8 mouse cellular contexts compared by ENCODE assay signal in the genomic region with DNA sequence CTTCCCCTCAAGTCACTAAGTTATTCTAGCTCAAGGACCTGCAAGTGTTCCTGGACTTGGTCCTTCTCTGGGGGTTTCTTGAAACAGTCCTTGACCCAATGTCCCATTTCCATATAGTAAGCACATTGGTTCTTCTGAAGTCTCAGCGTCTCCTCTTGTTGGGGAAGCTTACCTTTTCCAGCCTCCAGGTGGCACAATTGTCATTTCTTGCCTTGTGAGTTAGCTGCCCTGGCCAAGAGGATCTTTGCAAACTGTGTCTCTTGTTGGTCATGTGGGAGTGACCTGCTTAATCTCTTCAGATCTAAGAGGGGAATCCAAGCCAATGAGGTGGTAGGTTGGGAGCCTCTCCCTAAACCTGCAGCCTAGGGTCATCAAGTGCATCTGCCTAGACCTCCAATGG. TPM values are rescaled to one million over a fixed set of nuclear protein-coding genes. Genes with fewer than 3 reads are reported as not detected.
DNase-seq lines count a peak whose midpoint lies in the region; ATAC-seq and TF ChIP-seq lines count a peak whose summit lies in the region.
"Had no signal": no experiment of that assay in that cellular context is flagged by ENCODE, and none has a peak within 500 bp of the region (broad histone marks: within the 10 kb centered on the region; RNA-seq: fewer than 3 reads in every experiment).

No protein-coding gene starts in this region.

- TF ChIP-seq RAD21 in CH12.LX (IDR thresholded peaks at IDR 0.05; ENCODE audit: low read depth, low read length): peak; percentile 84

- no peaks in the 10 kb centered on the region for H3K79me2 ChIP-seq in CH12.LX (replicated peaks; ENCODE audit: control insufficient read depth, extremely low read depth, insufficient read depth, poor library complexity, severe bottlenecking)

- H3K9ac ChIP-seq in kidney, embryonic 16.5 days (replicated peaks; ENCODE audit: low read length): no peak overlapping the region
- H3K9ac ChIP-seq in CH12.LX (ENCODE audit: insufficient read depth, low read depth): no peak overlapping the region
- H3K9ac ChIP-seq: liver, embryonic 15.5 days had no signal

- H3K4me2 ChIP-seq in kidney, embryonic 16.5 days (replicated peaks; ENCODE audit: low read depth, low read length): no peak overlapping the region
- H3K4me2 ChIP-seq in CH12.LX (ENCODE audit: insufficient read depth, low read depth, poor library complexity, severe bottlenecking): no peak overlapping the region
- H3K4me2 ChIP-seq: liver, embryonic 15.5 days had no signal

- H3K9me3 ChIP-seq in kidney, embryonic 16.5 days (ENCODE audit: low read length): no peaks in the 10 kb centered on the region
- peaks cover 2% of the 10 kb centered on the region for H3K9me3 ChIP-seq in CH12.LX (replicated peaks; ENCODE audit: low read length)
- H3K9me3 ChIP-seq: liver, embryonic 15.5 days had no signal

- H3K27ac ChIP-seq in kidney, embryonic 16.5 days (ENCODE audit: low read length): no peak overlapping the region
- H3K27ac ChIP-seq in CH12.LX (ENCODE audit: insufficient read depth, low read depth): no peak overlapping the region
- H3K27ac ChIP-seq: liver, embryonic 15.5 days had no signal

- TF ChIP-seq EP300 in CH12.LX (IDR thresholded peaks at IDR 0.05; ENCODE audit: low read length): no peak

- intact Hi-C loops in left cerebral cortex, postnatal 14 days (cut with DNase I): no loop called here

- no peaks in the 10 kb centered on the region for H3K36me3 ChIP-seq in kidney, embryonic 16.5 days (ENCODE audit: insufficient read depth, low read length)
- no peaks in the 10 kb centered on the region for H3K36me3 ChIP-seq in CH12.LX (replicated peaks in 1 of 2; ENCODE audit: control insufficient read depth in 1 of 2, insufficient read depth in 1 of 2, low read length in 1 of 2)
- H3K36me3 ChIP-seq: liver, embryonic 15.5 days had no signal

- peak; percentile 53 to 86 for TF ChIP-seq CTCF in CH12.LX (conservative IDR thresholded peaks at IDR 0.05 in 1 of 2, IDR thresholded peaks at IDR 0.05 in 1 of 2; ENCODE audit: low read depth in 2 of 2, low read length in 2 of 2)

- TF ChIP-seq POLR2A in CH12.LX (IDR thresholded peaks at IDR 0.05; ENCODE audit: low read depth, low read length): no peak

- H3K27me3 ChIP-seq in kidney, embryonic 16.5 days (ENCODE audit: insufficient read depth, low read length): no peaks in the 10 kb centered on the region
- H3K27me3 ChIP-seq in CH12.LX (replicated peaks): peaks cover 14% of the 10 kb centered on the region
- H3K27me3 ChIP-seq: liver, embryonic 15.5 days had no signal

- in situ Hi-C loops in CH12.LX (cut with MboI; ENCODE audit: low pct_ligation_motif_present, low pct_unique_long_range_greater_than_20kb, low sequenced_read_pairs): loop anchor here (10.0 kb wide), 1 partner anchor 142 kb away; no protein-coding TSS in a partner anchor

- peak; percentile 17 to 55 for DNase-seq in kidney, adult 8-10 months
- DNase-seq in CH12.LX (ENCODE audit: extremely low read depth): peak; percentile 43
- DNase-seq in ZHBTc4 (ENCODE audit: low read depth, low spot score): peak; percentile 69
- peak; percentile 9 for DNase-seq in lung, postnatal 14 days
- DNase-seq in left cerebral cortex, postnatal 14 days (ENCODE audit: low spot score in 2 of 2): no peak
- no peak for DNase-seq in adrenal gland, adult 18-20 months (ENCODE audit: low spot score in 2 of 2)

- 10% methylated on average over 1 of the region's 1 CpGs for WGBS in kidney, embryonic 16.5 days

- H3K4me1 ChIP-seq in kidney, embryonic 16.5 days (ENCODE audit: insufficient read depth, low read length): no peaks in the 10 kb centered on the region
- H3K4me1 ChIP-seq in CH12.LX (ENCODE audit: control insufficient read depth in 1 of 2, insufficient read depth in 2 of 2): no peaks in the 10 kb centered on the region
- H3K4me1 ChIP-seq: liver, embryonic 15.5 days had no signal

- dilution Hi-C loops in CH12.LX (cut with MboI; ENCODE audit: extremely low pct_ligation_motif_present, extremely low pct_unique_long_range_greater_than_20kb, low sequenced_read_pairs): no loop called here

- H3K4me3 ChIP-seq in kidney, embryonic 16.5 days (ENCODE audit: low read length): no peak overlapping the region
- no peak overlapping the region for H3K4me3 ChIP-seq in CH12.LX (replicated peaks in 1 of 3; ENCODE audit: low read depth in 2 of 3, low read length in 2 of 3, poor library complexity in 1 of 3)
- H3K4me3 ChIP-seq: liver, embryonic 15.5 days had no signal

- no peak for ATAC-seq in kidney, embryonic 16.5 days (ENCODE audit: low FRiP score, low TSS enrichment)

TF ChIP-seq in CH12.LX, 34 proteins besides CTCF, POLR2A, EP300 and RAD21:
- TF ChIP-seq POLR2AphosphoS2 (IDR thresholded peaks at IDR 0.05; ENCODE audit: low read depth, low read length) (no peak), ZC3H11A (IDR thresholded peaks at IDR 0.05; ENCODE audit: low read depth, low read length) (peak; percentile 56), GABPA (IDR thresholded peaks at IDR 0.05; ENCODE audit: insufficient replicate concordance, low read depth, low read length) (no peak), CHD2 (IDR thresholded peaks at IDR 0.05; ENCODE audit: low read length) (no peak), IRF4 (IDR thresholded peaks at IDR 0.05; ENCODE audit: low read depth, low read length) (no peak), RCOR1 (conservative IDR thresholded peaks at IDR 0.05; ENCODE audit: low read depth, low read length) (no peak), MYC (IDR thresholded peaks at IDR 0.05; ENCODE audit: low read depth, low read length) (no peak), SMC3 (IDR thresholded peaks at IDR 0.05; ENCODE audit: low read depth, low read length) (peak; percentile 81), NRF1 (IDR thresholded peaks at IDR 0.05; ENCODE audit: low read depth, low read length) (no peak), CHD1 (IDR thresholded peaks at IDR 0.05; ENCODE audit: low read depth, low read length) (no peak), NELFE (IDR thresholded peaks at IDR 0.05; ENCODE audit: low read depth, low read length) (0 out of 2 replicates have a peak, but pooled peaks have one; percentile 23), TBP (conservative IDR thresholded peaks at IDR 0.05; ENCODE audit: low read depth, low read length) (no peak), USF2 (conservative IDR thresholded peaks at IDR 0.05; ENCODE audit: low read depth, low read length) (no peak), PAX5 (IDR thresholded peaks at IDR 0.05; ENCODE audit: low read length) (no peak), KAT2A (IDR thresholded peaks at IDR 0.05; ENCODE audit: insufficient replicate concordance, low read length) (no peak), HCFC1 (IDR thresholded peaks at IDR 0.05; ENCODE audit: low read depth, low read length) (no peak), MAZ (IDR thresholded peaks at IDR 0.05; ENCODE audit: low read depth, low read length) (no peak), ELF1 (IDR thresholded peaks at IDR 0.05; ENCODE audit: low read depth, low read length) (no peak), BHLHE40 (IDR thresholded peaks at IDR 0.05; ENCODE audit: low read depth, low read length) (no peak)
TF ChIP-seq in CH12.LX: peak in this region for 3.

RNA-seq across cellular contexts. Expression of a gene that starts 19.3 kb away (rescaled TPM):
- 19.0 and 19.3 TPM in 2 replicates for polyA plus RNA-seq in kidney, embryonic 16.5 days (2015; fragmentation: Nextera tagmentation; extraction: Ambion mirVana)
- total RNA-seq in CH12.LX (2012; rRNA removed) (6.7 and 7.3 TPM in 2 replicates), CH12.LX (2014; rRNA removed) (5.6 and 5.9 TPM in 2 replicates)
- polyA plus RNA-seq in CH12.LX (2012; ENCODE audit: insufficient read length, low read depth): 2.8 and 3.4 TPM in 2 replicates
- total RNA-seq in left cerebral cortex, postnatal 14 days (2021): 10 to 100 TPM; 20.2 to 22.8 TPM
- total RNA-seq in adrenal gland, adult 18-20 months (2021): 10 to 100 TPM in 1 of 2 experiments, 1 to 10 TPM in 1; 8.7 to 10.0 TPM

RNA-seq across cellular contexts. Expression of a gene that starts 21.6 kb away (rescaled TPM):
- polyA plus RNA-seq in kidney, embryonic 16.5 days (2015; fragmentation: Nextera tagmentation; extraction: Ambion mirVana): 6.1 and 6.9 TPM in 2 replicates
- total RNA-seq in CH12.LX (2012; rRNA removed): not detected in 2 replicates
- total RNA-seq in CH12.LX (2014; rRNA removed): not detected in 2 replicates
- polyA plus RNA-seq in CH12.LX (2012; ENCODE audit: insufficient read length, low read depth): not detected in 2 replicates
- 1 to 10 TPM; 3.7 TPM for total RNA-seq in left cerebral cortex, postnatal 14 days (2021)
- total RNA-seq in adrenal gland, adult 18-20 months (2021): under 1 TPM in 1 of 2 experiments, not detected in 1; 0.19 TPM

RNA-seq across cellular contexts. Expression of a gene that starts 41.2 kb away (rescaled TPM):
- polyA plus RNA-seq in kidney, embryonic 16.5 days (2015; fragmentation: Nextera tagmentation; extraction: Ambion mirVana): 6.3 and 8.4 TPM in 2 replicates
- 0.29 and 0.42 TPM in 2 replicates for total RNA-seq in CH12.LX (2012; rRNA removed)
- total RNA-seq in CH12.LX (2014; rRNA removed): 0.46 and 0.55 TPM in 2 replicates
- polyA plus RNA-seq in CH12.LX (2012; ENCODE audit: insufficient read length, low read depth): 0.40 and 0.53 TPM in 2 replicates
- 1 to 10 TPM; 7.5 to 9.1 TPM for total RNA-seq in left cerebral cortex, postnatal 14 days (2021)
- 1 to 10 TPM; 3.3 to 4.1 TPM for total RNA-seq in adrenal gland, adult 18-20 months (2021)

RNA-seq across cellular contexts. Expression of a gene that starts 58.0 kb away (rescaled TPM):
- 11.8 and 13.1 TPM in 2 replicates for polyA plus RNA-seq in kidney, embryonic 16.5 days (2015; fragmentation: Nextera tagmentation; extraction: Ambion mirVana)
- not detected in 2 replicates for total RNA-seq in CH12.LX (2012; rRNA removed)
- not detected in 2 replicates for total RNA-seq in CH12.LX (2014; rRNA removed)
- polyA plus RNA-seq in CH12.LX (2012; ENCODE audit: insufficient read length, low read depth): not detected in 2 replicates
- 10 to 100 TPM in 1 of 2 experiments, 1 to 10 TPM in 1; 8.7 to 12.2 TPM for total RNA-seq in left cerebral cortex, postnatal 14 days (2021)
- 1 to 10 TPM; 7.2 to 8.2 TPM for total RNA-seq in adrenal gland, adult 18-20 months (2021)

Comparison
In these comparisons a context has a peak if more than half of its experiments do, and no peak if none do; other contexts are left out.
1. DNase-seq: peak in kidney, adult 8-10 months (2 of 2), CH12.LX (single experiment), ZHBTc4 (single experiment) and lung, postnatal 14 days (single experiment); none in left cerebral cortex, postnatal 14 days (0 of 2) and adrenal gland, adult 18-20 months (0 of 2).